Mouse (Mus musculus) small intestine, adult 2 months (tissue): Measurements from ENCODE around the gene Agfg1.

Experiments used
- CTCF ChIP-seq: fragments of 200-500 bp; IDR thresholded peaks from 2 replicates; pipeline ENCODE4 v1.5.1; 2012; ENCODE audit warnings: low read depth, mild to moderate bottlenecking, control low read depth, inconsistent platforms, low read length, moderate library complexity, mixed read lengths; ENCODE audit not compliant: insufficient replicate concordance, insufficient read length; ENCODE audit errors: extremely low read depth
- POLR2A ChIP-seq: fragments of 200-500 bp; IDR thresholded peaks from 2 replicates; pipeline ENCODE4 v1.6.1; 2012; ENCODE audit warnings: low read depth, mild to moderate bottlenecking, control low read depth, inconsistent platforms, low read length, moderate library complexity

DNA sequence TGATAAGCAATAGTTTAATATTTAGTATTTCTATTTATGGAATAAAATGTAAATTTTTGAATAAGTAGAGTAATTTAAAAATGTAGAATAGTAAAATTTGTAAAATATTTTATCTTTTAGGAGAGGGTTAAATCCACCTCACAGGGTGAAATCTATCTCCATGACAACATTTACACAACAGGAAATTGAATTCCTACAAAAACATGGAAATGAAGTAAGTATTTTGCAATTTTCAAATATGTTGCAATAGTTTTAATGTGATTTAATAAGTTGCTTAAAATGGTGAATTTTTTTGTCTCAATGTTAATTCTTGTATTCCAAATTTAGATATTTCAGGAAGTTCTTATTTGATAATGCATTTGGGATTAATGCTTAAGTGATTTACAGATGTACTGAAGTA lies 19.0 kb downstream of the Agfg1 start:
- TF ChIP-seq CTCF (no peak), POLR2A (no peak)
